Mouse (Mus musculus): ENCODE data around the gene Dmgdh.

GRCm38 (mm10) chr13:93761831-93762230, 87.6 kb downstream of the Dmgdh start:
- TF ChIP-seq POLR2A (IDR thresholded peaks at IDR 0.05; ENCODE audit: low read depth, low read length) = no peak
- no peak for TF ChIP-seq CTCF (IDR thresholded peaks at IDR 0.05; ENCODE audit: borderline replicate concordance, insufficient read depth, low read length)

Measured in embryonic fibroblast, embryonic 13.5 days (primary cell).